Mouse (Mus musculus): ENCODE results near the gene Napsa. TPM values are rescaled to one million over a fixed set of nuclear protein-coding genes. Genes with fewer than 3 reads are reported as not detected.

Napsa gene
- polyA plus RNA-seq, 1 experiment = 14.1 TPM

- peaks cover 4% of the 10 kb centered on the region; the same call in 1 of the 2 replicates for H3K4me1 ChIP-seq
- H3K36me3 ChIP-seq (replicated peaks; ENCODE audit: low read length) = no peaks in the 10 kb centered on the region
- H3K4me3 ChIP-seq (replicated peaks) = no peak overlapping the region
- peaks cover 66% of the 10 kb centered on the region for H3K27me3 ChIP-seq (replicated peaks)
- TF ChIP-seq FLI1 (IDR thresholded peaks at IDR 0.05; ENCODE audit: low read length) = no peak
- no peak for TF ChIP-seq GATA1 (IDR thresholded peaks at IDR 0.05; ENCODE audit: borderline replicate concordance, low read length)
- 0 out of 2 replicates have a peak, but pooled peaks cover 5% of the 10 kb centered on the region for H3K9me3 ChIP-seq
Measured at GRCm38 (mm10) chr7:44630437-44630836, 58.3 kb downstream of the Napsa start.

DNA sequence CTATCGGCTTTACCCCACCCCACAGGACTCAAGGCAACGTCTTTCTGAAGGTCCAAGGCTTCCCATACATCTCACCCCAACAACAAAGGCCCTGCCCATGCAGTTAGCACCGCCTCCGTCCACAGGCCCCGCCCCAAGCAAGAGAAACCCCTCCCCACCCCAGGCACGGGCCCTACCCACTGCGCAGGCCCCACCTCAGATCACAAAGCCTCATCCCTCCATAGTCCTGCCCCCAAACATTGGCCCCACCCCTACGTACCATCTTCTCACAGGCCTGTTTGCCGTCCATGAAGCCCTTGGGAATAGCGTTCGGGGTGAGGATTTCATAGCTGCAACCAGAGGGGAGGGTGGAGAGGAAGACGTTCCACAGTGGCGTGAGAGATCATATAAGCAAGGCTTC lies 60.5 kb downstream of the Napsa start:
- peaks cover 4% of the 10 kb centered on the region; the same call in 1 of the 2 replicates for H3K4me1 ChIP-seq
- no peaks in the 10 kb centered on the region for H3K36me3 ChIP-seq (replicated peaks; ENCODE audit: low read length)
- H3K27me3 ChIP-seq (replicated peaks) = peaks cover 78% of the 10 kb centered on the region
- no peak overlapping the region for H3K4me3 ChIP-seq (replicated peaks)
- H3K9me3 ChIP-seq = 0 out of 2 replicates have a peak, but pooled peaks cover 3% of the 10 kb centered on the region
- TF ChIP-seq GATA1 (IDR thresholded peaks at IDR 0.05; ENCODE audit: borderline replicate concordance, low read length) (no peak), FLI1 (IDR thresholded peaks at IDR 0.05; ENCODE audit: low read length) (no peak)

DNA sequence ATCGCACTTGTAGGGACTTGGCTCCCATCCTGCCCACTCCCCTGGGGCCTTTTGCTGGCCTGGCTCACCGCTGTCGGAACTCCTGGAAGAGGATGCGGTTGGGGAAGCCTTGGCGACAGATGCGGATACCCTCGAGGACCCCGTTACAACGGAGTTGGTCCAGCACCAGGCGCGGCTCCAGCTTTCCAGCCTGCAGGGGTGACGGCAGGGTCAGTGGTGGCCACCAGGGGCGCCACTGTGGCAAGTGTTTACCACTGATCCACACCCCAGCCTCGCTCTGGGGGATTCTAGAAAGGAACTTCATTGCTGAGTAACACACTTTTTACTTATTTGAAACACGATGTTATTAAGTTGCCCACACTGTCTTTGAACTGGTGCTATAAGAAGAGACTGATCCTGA lies 61.2 kb downstream of the Napsa start:
- no peaks in the 10 kb centered on the region for H3K36me3 ChIP-seq (replicated peaks; ENCODE audit: low read length)
- H3K27me3 ChIP-seq (replicated peaks) = peaks cover 81% of the 10 kb centered on the region
- H3K4me3 ChIP-seq (replicated peaks) = no peak overlapping the region
- TF ChIP-seq FLI1 (IDR thresholded peaks at IDR 0.05; ENCODE audit: low read length) (no peak), GATA1 (IDR thresholded peaks at IDR 0.05; ENCODE audit: borderline replicate concordance, low read length) (no peak)
- H3K4me1 ChIP-seq = peaks cover 4% of the 10 kb centered on the region; the same call in 1 of the 2 replicates
- H3K9me3 ChIP-seq = 0 out of 2 replicates have a peak, but pooled peaks cover 4% of the 10 kb centered on the region

Other genes starting within 250 kb of the Napsa start
- not detected in 2 replicates for gene Syt3, start 188.3 kb upstream of the Napsa start, polyA plus RNA-seq (2012; ENCODE audit: insufficient read depth, low replicate concordance)
- gene 1700008O03Rik, start 186.6 kb upstream of the Napsa start, polyA plus RNA-seq (2012; ENCODE audit: insufficient read depth, low replicate concordance) = not detected in 2 replicates
- gene Lrrc4b, start 143.4 kb upstream of the Napsa start, polyA plus RNA-seq (2012; ENCODE audit: insufficient read depth, low replicate concordance) = not detected in 2 replicates
- gene Aspdh, start 107.0 kb upstream of the Napsa start, polyA plus RNA-seq (2012; ENCODE audit: insufficient read depth, low replicate concordance) = not detected in 2 replicates
- 191 and 466 TPM in 2 replicates for gene Josd2, start 104.4 kb upstream of the Napsa start, polyA plus RNA-seq (2012; ENCODE audit: insufficient read depth, low replicate concordance)
- 156 and 185 TPM in 2 replicates for gene Emc10, start 75.9 kb upstream of the Napsa start, polyA plus RNA-seq (2012; ENCODE audit: insufficient read depth, low replicate concordance)
- gene Fam71e1, start 75.8 kb upstream of the Napsa start, polyA plus RNA-seq (2012; ENCODE audit: insufficient read depth, low replicate concordance) = 2.1 and 9.0 TPM in 2 replicates
- gene Mybpc2, start 47.7 kb upstream of the Napsa start, polyA plus RNA-seq (2012; ENCODE audit: insufficient read depth, low replicate concordance) = 0.09 TPM in 1 of 2 replicates, not detected in the other
- gene Spib, start 40.3 kb upstream of the Napsa start, polyA plus RNA-seq (2012; ENCODE audit: insufficient read depth, low replicate concordance) = 0.64 and 1.2 TPM in 2 replicates
- gene Pold1, start 23.5 kb upstream of the Napsa start, polyA plus RNA-seq (2012; ENCODE audit: insufficient read depth, low replicate concordance) = 61.8 and 199 TPM in 2 replicates
- 269 and 455 TPM in 2 replicates for gene Nr1h2, start 18.4 kb upstream of the Napsa start, polyA plus RNA-seq (2012; ENCODE audit: insufficient read depth, low replicate concordance)
- gene Kcnc3, start 18.3 kb downstream of the Napsa start, polyA plus RNA-seq (2012; ENCODE audit: insufficient read depth, low replicate concordance) = 1.8 and 4.0 TPM in 2 replicates
- 0.02 TPM in 1 of 2 replicates, not detected in the other for gene Myh14, start 98.5 kb downstream of the Napsa start, polyA plus RNA-seq (2012; ENCODE audit: insufficient read depth, low replicate concordance)
- not detected in 2 replicates for gene Izumo2, start 136.4 kb downstream of the Napsa start, polyA plus RNA-seq (2012; ENCODE audit: insufficient read depth, low replicate concordance)
- 63.8 and 68.6 TPM in 2 replicates for gene Vrk3, start 176.0 kb downstream of the Napsa start, polyA plus RNA-seq (2012; ENCODE audit: insufficient read depth, low replicate concordance)
- 0.12 TPM in 1 of 2 replicates, not detected in the other for gene Zfp473, start 178.7 kb downstream of the Napsa start, polyA plus RNA-seq (2012; ENCODE audit: insufficient read depth, low replicate concordance)
- 59.4 and 135 TPM in 2 replicates for gene Nup62, start 243.7 kb downstream of the Napsa start, polyA plus RNA-seq (2012; ENCODE audit: insufficient read depth, low replicate concordance)
- gene Il4i1, start 244.0 kb downstream of the Napsa start, polyA plus RNA-seq (2012; ENCODE audit: insufficient read depth, low replicate concordance) = 3.0 and 3.6 TPM in 2 replicates
- gene Atf5, start 244.3 kb downstream of the Napsa start, polyA plus RNA-seq (2012; ENCODE audit: insufficient read depth, low replicate concordance) = 279 and 321 TPM in 2 replicates